Mouse (Mus musculus) kidney, embryonic 16.5 days (tissue): ENCODE results near the gene Lhx1. TPM values are rescaled to one million over a fixed set of nuclear protein-coding genes. Genes with fewer than 3 reads are reported as not detected.

Experiments
- ATAC-seq: fragments of 200-750 bp; cut with Nextera tagmentation; 2 replicates; pipeline ENCODE4 v1.8.0; 2017; ENCODE audit warnings: moderate TSS enrichment; ENCODE audit not compliant: low FRiP score, low TSS enrichment
- H3K27ac ChIP-seq: fragments of 300-500 bp; sonication (generic); 2 replicates; pipeline ENCODE4 v1.5.1; 2014; ENCODE audit warnings: low read length
- H3K27me3 ChIP-seq: fragments of 300-500 bp; sonication (generic); 2 replicates; pipeline ENCODE4 v1.6.1; 2014; ENCODE audit warnings: low read length, control low read depth, mixed read lengths; ENCODE audit not compliant: insufficient read depth
- H3K36me3 ChIP-seq: fragments of 300-500 bp; sonication (generic); 2 replicates; pipeline ENCODE4 v1.6.1; 2014; ENCODE audit warnings: low read length, control low read depth, mixed read lengths; ENCODE audit not compliant: insufficient read depth
- H3K4me1 ChIP-seq: fragments of 300-500 bp; sonication (generic); 2 replicates; pipeline ENCODE4 v1.6.1; 2014; ENCODE audit warnings: low read length, control low read depth, mixed read lengths; ENCODE audit not compliant: insufficient read depth
- H3K4me2 ChIP-seq: fragments of 300-500 bp; sonication (generic); replicated peaks from 2 replicates; pipeline ENCODE4 v1.6.1; 2014; ENCODE audit warnings: low read depth, low read length
- H3K4me3 ChIP-seq: fragments of 300-500 bp; sonication (generic); 2 replicates; pipeline ENCODE4 v1.5.1; 2014; ENCODE audit warnings: mild to moderate bottlenecking, low read length
- H3K9ac ChIP-seq: fragments of 300-500 bp; sonication (generic); replicated peaks from 2 replicates; pipeline ENCODE4 v1.6.1; 2014; ENCODE audit warnings: low read length
- H3K9me3 ChIP-seq: fragments of 300-500 bp; sonication (generic); 2 replicates; pipeline ENCODE4 v1.6.1; 2016; ENCODE audit warnings: low read length, control low read depth
- WGBS: fragments of 180-500 bp; shearing (Covaris S2); extraction: QIAGEN DNeasy Blood & Tissue Kit; methylation state at CpG from one replicate; pipeline ENCODE4 v1.1.7; 2014; 5-methylcytosine and 5-hydroxymethylcytosine counted together
- polyA plus RNA-seq: library from polyadenylated mRNA; unstranded; fragments of >200 nt; fragmentation: Nextera tagmentation; extraction: Ambion mirVana; gene quantifications from 2 replicates; pipeline ENCODE4 v1.2.1, GENCODE M21; 2015

The Lhx1 gene
- polyA plus RNA-seq, 1 experiment from 2014 or later = 31.2 TPM

DNA sequence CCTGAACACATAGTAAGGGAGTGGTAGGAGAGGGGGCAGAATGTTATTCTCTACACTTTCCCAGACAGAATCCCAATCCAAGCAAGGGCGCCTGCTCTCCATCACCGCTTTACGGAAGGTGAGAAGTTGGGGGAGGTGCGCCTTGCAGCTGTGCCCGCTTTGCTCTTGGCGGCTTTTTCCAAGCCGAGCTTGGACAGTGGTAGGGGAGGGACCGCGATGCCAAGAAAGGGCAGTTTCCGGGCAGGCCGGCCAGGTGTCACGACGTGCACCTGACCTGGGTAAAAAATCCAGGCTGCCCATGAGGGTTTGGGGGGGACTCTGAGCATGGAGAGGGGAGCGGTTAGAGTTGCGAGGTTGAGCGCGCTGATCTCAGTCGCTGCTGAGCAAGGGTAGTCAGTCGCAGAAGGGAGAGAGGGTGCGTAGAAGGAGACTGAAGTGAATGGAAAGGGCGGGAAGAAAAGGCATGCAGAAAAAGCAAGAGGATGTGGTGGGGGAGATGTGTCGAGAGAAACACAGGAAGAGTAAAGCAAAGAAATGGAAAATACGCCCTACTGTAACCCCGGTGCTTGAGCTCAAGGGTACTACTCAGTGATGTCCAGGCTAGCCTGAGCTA lies 3.9 kb upstream of the Lhx1 start:
- H3K36me3 ChIP-seq = no peaks in the 10 kb centered on the region
- peak overlapping the region; percentile 53 for H3K4me2 ChIP-seq
- peaks cover 36% of the 10 kb centered on the region for H3K4me1 ChIP-seq
- no peaks in the 10 kb centered on the region for H3K9me3 ChIP-seq
- H3K4me3 ChIP-seq = peak overlapping the region; percentile 18
- WGBS = 1% methylated on average over 24 of the region's 24 CpGs
- H3K9ac ChIP-seq = peak overlapping the region; percentile 3; the same call in 1 of the 2 replicates
- H3K27me3 ChIP-seq = peaks cover 92% of the 10 kb centered on the region
- no peak overlapping the region for H3K27ac ChIP-seq
- ATAC-seq = 0 out of 2 replicates have a peak, but pooled peaks have one; percentile 12

DNA sequence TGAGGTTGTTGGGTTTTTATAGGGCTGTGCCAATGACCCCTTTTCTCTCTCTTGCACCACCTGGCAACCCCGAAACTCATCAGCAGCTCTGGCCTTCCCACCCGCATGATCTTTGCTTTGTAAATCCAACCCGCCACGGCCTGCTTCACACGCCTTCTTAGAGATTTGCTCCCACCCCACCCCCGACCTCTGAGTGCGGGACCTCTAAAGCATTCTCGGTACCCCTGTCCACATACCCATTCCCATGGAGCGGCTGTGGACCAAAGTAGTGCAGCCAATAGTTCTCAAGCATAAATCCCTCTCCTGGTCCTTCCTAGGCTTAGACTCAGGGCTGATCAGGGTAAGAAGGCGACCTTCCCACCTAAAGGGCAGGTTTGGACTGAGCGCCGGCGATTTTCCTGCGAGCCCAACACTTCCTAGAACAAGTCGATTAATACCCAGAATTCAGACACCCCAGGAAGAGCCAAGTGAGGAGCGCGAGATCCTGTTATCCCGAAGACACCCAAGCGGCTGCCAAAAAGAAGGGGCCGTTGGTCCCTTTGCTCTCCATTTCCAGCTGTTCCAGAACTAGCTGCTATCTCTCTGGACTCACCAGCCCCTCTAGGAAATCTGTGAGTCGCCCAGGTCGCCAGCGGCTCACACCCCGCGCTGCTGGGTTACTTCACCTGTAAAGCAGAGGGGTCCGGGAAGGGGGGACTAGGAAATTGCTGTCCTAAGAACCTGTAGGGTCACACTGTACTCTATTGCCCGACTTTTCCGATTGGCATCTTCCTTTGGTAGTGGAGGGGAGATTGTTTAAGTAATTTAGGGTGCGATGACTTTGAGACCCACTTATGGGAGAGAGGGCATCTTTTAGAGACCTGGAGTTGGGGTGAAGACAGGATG lies 1.9 kb upstream of the Lhx1 start:
- peak overlapping the region; percentile 53 for H3K4me2 ChIP-seq
- 4% methylated on average over 29 of the region's 29 CpGs for WGBS

DNA sequence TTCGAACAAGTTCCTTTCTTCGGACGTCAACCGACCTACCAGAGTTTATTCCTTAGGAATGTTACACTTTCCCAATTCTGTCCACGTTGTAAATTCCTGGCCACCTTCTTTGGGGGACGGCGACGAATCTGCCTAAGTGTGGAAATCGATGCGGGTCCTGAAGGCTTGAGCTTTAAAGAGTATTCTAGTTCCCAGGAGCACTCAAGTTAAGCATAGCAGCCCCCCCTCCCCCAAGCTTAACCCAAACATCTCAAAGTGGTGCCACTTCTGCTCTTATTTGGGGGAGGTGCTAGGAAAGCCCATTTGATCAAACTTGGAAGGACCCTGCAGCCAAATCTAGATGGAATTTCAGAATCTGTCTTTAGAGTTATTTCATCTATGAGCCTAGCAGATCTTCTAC lies 1.1 kb upstream of the Lhx1 start:
- under 1% methylated on average over 10 of the region's 10 CpGs for WGBS
- peaks cover 93% of the 10 kb centered on the region for H3K27me3 ChIP-seq
- H3K27ac ChIP-seq = peak overlapping the region; percentile 76
- H3K4me2 ChIP-seq = peak overlapping the region; percentile 53
- peak overlapping the region; percentile 51 for H3K4me3 ChIP-seq
- no peaks in the 10 kb centered on the region for H3K36me3 ChIP-seq
- ATAC-seq = no peak
- H3K9ac ChIP-seq = peak overlapping the region; percentile 65
- peaks cover 36% of the 10 kb centered on the region for H3K4me1 ChIP-seq
- H3K9me3 ChIP-seq = no peaks in the 10 kb centered on the region

More for the DNA sequence above, 1.9 kb upstream of the Lhx1 start:
- Histone ChIP-seq H3K36me3 (no peaks in the 10 kb centered on the region), H3K27ac (no peak overlapping the region; the same call in 1 of the 2 replicates), H3K27me3 (peaks cover 93% of the 10 kb centered on the region), H3K9me3 (no peaks in the 10 kb centered on the region), H3K9ac (peak overlapping the region; percentile 65), H3K4me1 (peaks cover 36% of the 10 kb centered on the region), H3K4me3 (peak overlapping the region; percentile 51)
- ATAC-seq = no peak

DNA sequence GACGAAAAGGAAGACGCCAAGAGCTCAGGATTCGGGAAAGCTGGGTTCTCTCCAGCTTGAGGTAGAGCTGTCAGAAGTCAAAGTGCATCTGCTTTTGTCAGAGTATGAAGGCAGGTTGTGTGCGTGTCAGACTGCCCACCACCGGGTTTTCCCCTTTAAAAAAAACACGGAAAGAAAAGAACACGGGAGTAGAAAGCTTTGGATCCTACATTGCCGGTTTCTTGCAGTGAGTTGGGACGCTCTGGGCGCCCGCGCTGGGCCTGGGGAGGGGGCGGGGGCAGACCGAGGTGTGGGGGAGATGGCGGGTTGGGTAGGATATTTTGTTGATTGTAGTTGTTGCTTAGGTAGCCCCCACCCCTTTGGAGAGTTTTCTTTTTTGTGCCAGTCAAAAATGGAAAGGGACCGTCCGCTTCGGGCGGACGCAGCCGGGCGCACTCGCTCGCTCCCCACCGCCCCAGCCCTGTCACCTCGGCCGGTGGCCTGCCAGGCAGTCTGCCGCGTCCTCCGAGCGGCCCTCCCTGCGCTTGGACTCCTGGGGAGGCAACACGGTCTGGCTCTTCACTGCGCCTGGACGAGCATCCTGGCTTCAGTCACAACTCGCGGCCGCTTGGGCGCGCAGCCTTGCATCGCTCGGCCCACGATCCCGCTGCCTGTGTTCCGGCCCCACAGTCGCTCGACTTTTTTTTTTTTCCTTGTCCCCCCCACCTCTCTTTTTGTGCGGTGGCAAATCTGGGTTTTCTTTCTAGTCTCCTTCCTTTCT lies 644 bp downstream of the Lhx1 start:
- H3K4me2 ChIP-seq = peak overlapping the region; percentile 53
- no peaks in the 10 kb centered on the region for H3K9me3 ChIP-seq
- peak overlapping the region; percentile 51 for H3K4me3 ChIP-seq
- peaks cover 94% of the 10 kb centered on the region for H3K27me3 ChIP-seq
- peaks cover 34% of the 10 kb centered on the region for H3K4me1 ChIP-seq
- H3K27ac ChIP-seq = peak overlapping the region; percentile 76
- WGBS = under 1% methylated on average over 48 of the region's 48 CpGs
- ATAC-seq = peak; percentile 11; the same call in 1 of the 2 replicates
- no peaks in the 10 kb centered on the region for H3K36me3 ChIP-seq
- peak overlapping the region; percentile 65 for H3K9ac ChIP-seq

DNA sequence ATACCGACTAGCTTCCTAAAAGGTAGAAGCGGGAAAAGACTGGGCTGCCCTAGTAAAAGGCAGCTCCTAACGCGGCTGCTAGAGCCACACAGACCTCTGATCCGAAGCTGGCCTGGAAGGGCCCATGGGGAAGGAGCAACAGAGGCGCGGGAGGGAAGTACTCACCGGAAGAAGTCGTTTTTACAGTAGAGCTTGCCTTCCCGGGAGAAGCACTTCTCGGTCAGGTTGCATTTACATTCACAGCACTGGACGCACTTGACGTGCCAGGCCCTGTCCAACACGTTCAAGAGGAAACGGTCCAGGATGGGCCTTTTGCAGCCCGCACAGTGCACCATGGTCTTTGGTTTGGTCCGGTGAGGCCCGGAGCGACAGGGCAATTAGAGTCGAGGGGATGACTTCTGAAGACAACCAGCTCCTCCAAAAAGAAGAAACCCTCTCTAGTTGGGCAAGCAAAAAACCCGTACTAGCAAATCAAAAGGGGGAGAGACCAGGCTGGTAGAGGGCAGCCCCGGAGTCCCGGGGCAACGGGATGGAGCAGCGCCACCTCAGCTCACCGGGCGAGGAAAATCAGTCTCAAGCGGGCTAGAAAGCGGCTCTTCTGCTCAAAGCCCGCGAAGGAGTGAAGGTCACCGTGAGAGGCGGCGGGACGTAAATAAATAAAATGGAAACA lies 1.4 kb downstream of the Lhx1 start:
- H3K27ac ChIP-seq = peak overlapping the region; percentile 76
- H3K27me3 ChIP-seq = peaks cover 94% of the 10 kb centered on the region
- H3K9ac ChIP-seq = peak overlapping the region; percentile 65
- WGBS = under 1% methylated on average over 35 of the region's 35 CpGs
- ATAC-seq = no peak
- peaks cover 31% of the 10 kb centered on the region for H3K4me1 ChIP-seq
- peak overlapping the region; percentile 51 for H3K4me3 ChIP-seq
- H3K4me2 ChIP-seq = peak overlapping the region; percentile 53
- no peaks in the 10 kb centered on the region for H3K9me3 ChIP-seq
- H3K36me3 ChIP-seq = no peaks in the 10 kb centered on the region

DNA sequence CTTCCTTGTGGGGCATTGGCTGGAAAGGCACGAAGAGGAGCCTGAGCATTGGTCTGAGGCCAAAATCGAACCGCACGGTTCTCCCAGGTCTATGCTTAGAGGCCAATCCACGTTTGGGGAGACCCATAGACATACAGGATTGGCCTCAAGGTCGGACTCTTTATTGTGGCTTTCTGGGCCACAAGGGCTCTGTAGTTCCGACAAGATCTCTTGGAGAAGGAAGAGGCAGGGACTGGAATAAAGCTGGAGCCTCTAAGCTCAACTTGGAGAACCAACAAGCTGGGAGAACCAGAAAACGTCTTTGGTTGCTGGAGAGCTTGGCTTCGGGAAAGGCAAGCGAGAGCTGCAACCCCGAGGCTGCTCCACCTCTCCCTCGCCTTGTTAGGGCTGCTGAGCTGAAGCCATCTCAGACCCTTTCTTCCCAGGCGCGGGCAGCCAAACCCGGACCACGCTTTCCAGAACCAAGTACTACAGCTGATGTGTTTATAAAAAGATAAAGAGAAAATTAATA lies 2.0 kb downstream of the Lhx1 start:
- Histone ChIP-seq H3K4me1 (peaks cover 29% of the 10 kb centered on the region), H3K9ac (peak overlapping the region; percentile 65), H3K36me3 (no peaks in the 10 kb centered on the region), H3K9me3 (no peaks in the 10 kb centered on the region), H3K4me2 (peak overlapping the region; percentile 53), H3K27ac (peak overlapping the region; percentile 76), H3K27me3 (peaks cover 91% of the 10 kb centered on the region), H3K4me3 (peak overlapping the region; percentile 51)
- WGBS = under 1% methylated on average over 16 of the region's 16 CpGs
- ATAC-seq = no peak

DNA sequence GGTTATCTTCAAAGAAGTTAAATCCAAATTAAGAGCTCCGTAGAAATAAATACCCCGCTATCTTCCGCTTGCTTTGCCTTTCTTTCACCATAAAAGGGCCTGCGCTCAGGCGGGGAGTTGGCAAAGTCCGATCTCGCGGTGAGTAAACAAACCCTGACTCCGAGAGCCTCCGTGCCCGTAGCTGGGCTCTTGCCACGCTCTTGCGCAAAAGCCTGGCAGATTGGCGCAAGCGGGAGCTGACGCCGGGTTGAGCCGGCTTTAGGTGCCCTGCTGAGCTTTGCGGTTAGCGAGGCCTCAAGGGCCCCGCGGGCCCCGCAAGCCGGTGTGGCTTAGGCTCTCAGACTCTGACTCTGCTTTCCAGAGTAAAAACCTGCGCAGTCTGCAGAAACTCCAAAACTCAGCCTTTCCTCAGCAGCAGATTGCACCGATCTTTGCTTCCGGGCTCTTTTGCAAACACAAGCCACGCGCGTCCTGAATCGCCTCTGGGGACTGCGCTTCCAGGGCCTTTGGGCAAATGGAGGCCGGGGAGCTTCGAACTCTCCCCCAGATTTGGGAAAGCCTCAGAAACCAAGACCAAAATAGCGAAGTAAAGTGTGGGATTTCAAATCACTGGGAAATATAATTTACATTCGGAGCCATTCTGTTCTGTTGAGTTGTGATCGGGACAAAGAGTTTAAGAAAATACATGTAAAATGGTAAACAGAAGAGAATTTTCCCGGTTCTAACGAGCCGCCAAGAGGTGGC lies 2.6 kb downstream of the Lhx1 start:
- no peak for ATAC-seq
- Histone ChIP-seq H3K4me2 (peak overlapping the region; percentile 53), H3K27ac (peak overlapping the region; percentile 52; the same call in 1 of the 2 replicates), H3K9me3 (no peaks in the 10 kb centered on the region), H3K4me1 (peaks cover 25% of the 10 kb centered on the region; the same call in 1 of the 2 replicates), H3K9ac (peak overlapping the region; percentile 65), H3K4me3 (peak overlapping the region; percentile 51), H3K36me3 (no peaks in the 10 kb centered on the region), H3K27me3 (peaks cover 85% of the 10 kb centered on the region)
- WGBS = under 1% methylated on average over 40 of the region's 40 CpGs

DNA sequence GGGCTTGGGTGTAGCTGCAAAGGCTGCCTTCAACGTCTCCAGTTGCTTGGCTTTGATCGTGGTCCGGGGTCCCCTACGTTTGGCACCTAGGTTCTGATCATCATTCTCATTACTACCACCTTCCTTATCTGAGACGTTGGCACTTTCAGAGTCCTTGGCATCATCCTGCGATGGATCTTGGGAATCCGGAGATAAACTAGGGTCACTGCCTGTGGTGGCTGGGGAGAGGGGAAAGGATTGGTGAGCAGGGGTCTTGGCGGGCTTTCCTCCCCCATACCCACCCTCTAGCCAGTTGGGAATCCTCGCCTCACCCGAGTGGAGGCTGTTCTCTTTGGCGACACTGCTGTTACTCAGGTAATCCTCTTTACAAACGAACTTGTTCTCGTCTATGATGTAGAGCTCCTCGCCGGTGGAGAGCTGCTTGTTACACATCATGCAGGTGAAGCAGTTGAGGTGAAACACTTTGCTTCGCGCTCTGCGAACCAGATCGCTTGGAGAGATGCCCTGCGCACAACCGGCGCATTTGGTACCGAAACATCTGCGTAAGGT lies 3.5 kb downstream of the Lhx1 start:
- H3K27ac ChIP-seq = peak overlapping the region; percentile 4; the same call in 1 of the 2 replicates
- peaks cover 80% of the 10 kb centered on the region for H3K27me3 ChIP-seq
- H3K4me1 ChIP-seq = peaks cover 25% of the 10 kb centered on the region; the same call in 1 of the 2 replicates
- H3K9me3 ChIP-seq = no peaks in the 10 kb centered on the region
- peak overlapping the region; percentile 51 for H3K4me3 ChIP-seq
- peak overlapping the region; percentile 65 for H3K9ac ChIP-seq
- 6% methylated on average over 24 of the region's 24 CpGs for WGBS
- peak overlapping the region; percentile 53 for H3K4me2 ChIP-seq
- ATAC-seq = no peak
- no peaks in the 10 kb centered on the region for H3K36me3 ChIP-seq
